Mouse (Mus musculus) heart, adult 2 months (tissue): ENCODE measurements at regions not wholly inside any gene's neighbourhood (a gene's known extent, or its start where the extent isn't known, plus 50 kb on each side); places are given as distances from the start of the nearest gene placed in this dataset.

ENCODE experiments used
- DNase-seq, 2 experiments: peaks; one replicate each; pipeline ENCODE4 v3.0.0; 2021
- H3K27ac ChIP-seq: fragments of 200-600 bp; 2 replicates; pipeline ENCODE4 v1.8.1; 2022
- H3K27me3 ChIP-seq: fragments of 200-500 bp; 2 replicates; pipeline ENCODE4 v1.6.1; 2012; ENCODE audit warnings: mild to moderate bottlenecking, low read length, inconsistent platforms, mixed read lengths; ENCODE audit not compliant: control insufficient read depth, insufficient read depth
- H3K36me3 ChIP-seq: fragments of 200-500 bp; 2 replicates; pipeline ENCODE4 v1.6.1; 2012; ENCODE audit warnings: low read length, inconsistent platforms; ENCODE audit not compliant: control insufficient read depth, insufficient read depth
- H3K4me1 ChIP-seq: fragments of 200-500 bp; 2 replicates; pipeline ENCODE4 v1.6.1; 2011; ENCODE audit warnings: low read length; ENCODE audit not compliant: control insufficient read depth, insufficient read depth
- H3K4me3 ChIP-seq: fragments of 200-600 bp; 2 replicates; pipeline ENCODE4 v1.8.1; 2022
- H3K79me2 ChIP-seq: fragments of 200-500 bp; replicated peaks from 2 replicates; pipeline ENCODE4 v1.6.1; 2012; ENCODE audit warnings: mild to moderate bottlenecking, inconsistent platforms, low read length, moderate library complexity, mixed read lengths; ENCODE audit not compliant: control insufficient read depth, insufficient read depth
- H3K9ac ChIP-seq: fragments of 200-500 bp; 2 replicates; pipeline ENCODE4 v1.6.1; 2012; ENCODE audit warnings: low read depth, mild to moderate bottlenecking, control low read depth, inconsistent platforms, low read length, mixed read lengths
- CTCF ChIP-seq: fragments of 200-600 bp; IDR thresholded peaks from 2 replicates; pipeline ENCODE4 v1.8.1; 2022; ENCODE audit warnings: antibody characterized with exemption, mild to moderate bottlenecking, moderate library complexity
- EP300 ChIP-seq: fragments of 200-500 bp; IDR thresholded peaks from 2 replicates; pipeline ENCODE4 v1.6.1; 2011; ENCODE audit warnings: low read depth, low read length, control low read depth; ENCODE audit not compliant: insufficient read depth
- POLR2A ChIP-seq: fragments of 200-500 bp; IDR thresholded peaks from 2 replicates; pipeline ENCODE4 v1.6.1; 2011; ENCODE audit warnings: mild to moderate bottlenecking, low read depth, low read length, control low read depth; ENCODE audit not compliant: insufficient read depth
- WGBS: fragments of 180-500 bp; shearing (Covaris S2); methylation state at CpG from one replicate; pipeline ENCODE4 v1.1.7; 2018; 5-methylcytosine and 5-hydroxymethylcytosine counted together
- intact Hi-C: fragments of 180-260 bp; cut with DNase I; formaldehyde crosslinking; loops from one replicate; pipeline ENCODE4 v1.15.1; 2025

- Histone ChIP-seq H3K4me1 (no peaks in the 10 kb centered on the region), H3K79me2 (no peaks in the 10 kb centered on the region), H3K4me3 (no peak overlapping the region), H3K27ac (no peak overlapping the region), H3K9ac (no peak overlapping the region), H3K27me3 (no peaks in the 10 kb centered on the region), H3K36me3 (no peaks in the 10 kb centered on the region)
- intact Hi-C loops, result no loop called here
- DNase-seq, result no peak
- TF ChIP-seq CTCF (no peak), EP300 (no peak), POLR2A (no peak)
Measured at GRCm38 (mm10) chr7:82990708-82991107, 123.6 kb downstream of the Mex3b start.

- Histone ChIP-seq H3K36me3 (no peaks in the 10 kb centered on the region), H3K27me3 (no peaks in the 10 kb centered on the region), H3K27ac (no peak overlapping the region), H3K79me2 (no peaks in the 10 kb centered on the region), H3K9ac (no peak overlapping the region), H3K4me1 (no peaks in the 10 kb centered on the region), H3K4me3 (no peak overlapping the region)
- TF ChIP-seq CTCF (no peak), EP300 (no peak), POLR2A (no peak)
- WGBS, result 65% methylated on average over 5 of the region's 5 CpGs
- intact Hi-C loops, result no loop called here
- DNase-seq, result no peak
Measured at GRCm38 (mm10) chr7:82993136-82993535, 126.0 kb downstream of the Mex3b start.

- Histone ChIP-seq H3K36me3 (no peaks in the 10 kb centered on the region), H3K4me1 (no peaks in the 10 kb centered on the region), H3K4me3 (no peak overlapping the region), H3K27ac (no peak overlapping the region), H3K27me3 (no peaks in the 10 kb centered on the region), H3K79me2 (no peaks in the 10 kb centered on the region), H3K9ac (no peak overlapping the region)
- WGBS, result 81% methylated on average over 2 of the region's 2 CpGs
- no peak for TF ChIP-seq POLR2A
- no peak for TF ChIP-seq EP300
- TF ChIP-seq CTCF, result no peak
- intact Hi-C loops, result no loop called here
- DNase-seq, result no peak
Measured at GRCm38 (mm10) chr7:82998848-82999247, 131.7 kb downstream of the Mex3b start.

DNA sequence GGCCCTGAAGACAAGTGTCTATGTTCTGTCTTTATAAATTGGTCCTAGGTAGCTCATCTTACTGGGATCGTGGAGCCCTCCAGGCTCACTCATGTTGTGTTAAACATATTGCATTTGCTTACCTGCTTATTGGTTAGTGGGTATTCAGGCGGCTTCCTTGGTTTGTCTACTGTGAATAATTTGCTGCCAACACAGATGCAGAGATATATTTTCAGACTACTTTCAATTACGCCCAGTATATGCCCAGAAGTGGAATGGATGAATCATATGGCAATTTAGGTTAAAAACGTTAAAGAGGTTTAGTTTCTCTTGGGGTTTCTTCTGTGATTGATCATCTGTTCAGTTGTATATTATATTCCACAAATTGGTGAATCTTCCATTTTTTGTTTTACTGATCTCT is 140.4 kb downstream of the Mex3b start:
- intact Hi-C loops, result no loop called here
- 81% methylated on average over 4 of the region's 4 CpGs for WGBS
- Histone ChIP-seq H3K36me3 (no peaks in the 10 kb centered on the region), H3K4me3 (no peak overlapping the region), H3K9ac (no peak overlapping the region), H3K79me2 (no peaks in the 10 kb centered on the region), H3K27me3 (no peaks in the 10 kb centered on the region), H3K4me1 (no peaks in the 10 kb centered on the region), H3K27ac (no peak overlapping the region)
- TF ChIP-seq CTCF (no peak), EP300 (no peak), POLR2A (no peak)
- no peak for DNase-seq

GRCm38 (mm10) chr7:83012145-83012544 is 145.0 kb downstream of the Mex3b start:
- H3K79me2 ChIP-seq, result no peaks in the 10 kb centered on the region
- WGBS, result 79% methylated on average over 2 of the region's 2 CpGs
- intact Hi-C loops, result no loop called here

DNA sequence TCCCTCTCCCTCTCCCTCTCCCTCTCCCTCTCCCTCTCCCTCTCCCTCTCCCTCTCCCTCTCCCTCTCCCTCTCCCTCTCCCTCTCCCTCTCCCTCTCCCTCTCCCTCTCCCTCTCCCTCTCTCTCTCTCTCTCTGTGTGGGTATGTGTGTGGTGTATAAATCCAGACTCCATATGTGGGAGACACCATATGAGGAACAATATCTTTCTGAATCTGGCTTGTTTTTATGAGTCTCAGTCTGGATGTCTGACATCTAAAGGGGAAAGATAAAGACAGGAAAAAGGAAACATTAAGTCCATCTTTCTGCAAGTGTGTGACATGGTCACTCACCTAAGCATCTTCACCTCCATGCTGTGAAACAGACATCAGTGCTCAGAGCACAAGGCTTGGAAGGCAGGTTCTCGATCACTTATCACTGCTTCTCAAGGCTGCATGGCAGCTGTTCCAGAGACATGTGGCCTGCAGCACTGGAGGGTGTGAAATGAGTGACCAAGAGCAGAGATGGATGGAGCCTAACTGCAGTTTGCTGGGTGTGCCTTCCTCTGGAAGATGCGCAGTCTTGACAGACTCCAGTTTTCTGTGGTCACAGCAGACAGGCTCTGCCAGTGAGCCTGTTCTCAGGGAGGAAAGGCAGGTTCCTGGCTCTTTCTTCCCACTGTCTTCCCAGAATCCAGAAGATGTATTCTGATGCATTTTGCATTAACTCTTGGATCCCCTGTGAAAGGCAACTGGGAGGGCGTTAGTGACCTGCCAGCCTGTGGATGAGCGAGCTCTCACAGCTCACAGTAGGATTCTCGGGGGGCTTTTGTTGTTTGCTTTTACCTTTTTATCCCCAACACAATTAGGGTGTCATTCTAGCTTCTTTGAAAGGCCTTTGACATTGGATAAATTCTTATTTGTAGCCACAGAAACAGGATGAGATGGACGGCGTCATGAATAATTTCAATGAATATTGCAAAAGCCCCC is 147.9 kb downstream of the Mex3b start:
- no peak for TF ChIP-seq POLR2A
- TF ChIP-seq CTCF, result no peak
- no peak for TF ChIP-seq EP300
- Histone ChIP-seq H3K27ac (no peak overlapping the region), H3K79me2 (no peaks in the 10 kb centered on the region), H3K9ac (no peak overlapping the region), H3K27me3 (no peaks in the 10 kb centered on the region), H3K4me1 (no peaks in the 10 kb centered on the region), H3K36me3 (no peaks in the 10 kb centered on the region), H3K4me3 (no peak overlapping the region)
- DNase-seq, result no peak
- 73% methylated on average over 7 of the region's 7 CpGs for WGBS
- intact Hi-C loops, result no loop called here

More at GRCm38 (mm10) chr7:83012145-83012544, 145.0 kb downstream of the Mex3b start:
- H3K27ac ChIP-seq, result no peak overlapping the region
- DNase-seq, result no peak
- H3K4me1 ChIP-seq, result no peaks in the 10 kb centered on the region
- H3K27me3 ChIP-seq, result no peaks in the 10 kb centered on the region
- TF ChIP-seq POLR2A, result no peak
- no peak for TF ChIP-seq EP300
- no peak overlapping the region for H3K9ac ChIP-seq
- no peaks in the 10 kb centered on the region for H3K36me3 ChIP-seq
- H3K4me3 ChIP-seq, result no peak overlapping the region
